Mouse (Mus musculus) hindbrain, postnatal 0 days (tissue): ENCODE measurements at regions not wholly inside any gene's neighbourhood (a gene's known extent, or its start where the extent isn't known, plus 50 kb on each side); places are given as distances from the start of the nearest gene placed in this dataset. TPM values are rescaled to one million over a fixed set of nuclear protein-coding genes. Genes with fewer than 3 reads are reported as not detected.

Experiments
- ATAC-seq: fragments of 200-750 bp; cut with Nextera tagmentation; 2 replicates; pipeline ENCODE4 v1.8.0; 2017; ENCODE audit warnings: mild to moderate bottlenecking, moderate TSS enrichment, moderate library complexity
- DNase-seq: peaks from one replicate; pipeline ENCODE4 v3.0.0-alpha.2; 2015; ENCODE audit warnings: low spot score
- H3K27ac ChIP-seq: fragments of 300-500 bp; sonication (generic); 2 replicates; pipeline ENCODE4 v1.5.1; 2014; ENCODE audit warnings: mild to moderate bottlenecking
- H3K27me3 ChIP-seq: fragments of 300-500 bp; sonication (generic); 2 replicates; pipeline ENCODE4 v1.6.1; 2014; ENCODE audit warnings: low read length, mixed read lengths; ENCODE audit not compliant: insufficient read depth
- H3K36me3 ChIP-seq: fragments of 300-500 bp; sonication (generic); 2 replicates; pipeline ENCODE4 v1.6.1; 2014; ENCODE audit warnings: low read length, mixed read lengths; ENCODE audit not compliant: insufficient read depth
- H3K4me1 ChIP-seq: fragments of 300-500 bp; sonication (generic); 2 replicates; pipeline ENCODE4 v1.6.1; 2014; ENCODE audit warnings: antibody characterized with exemption, low read length, mixed read lengths; ENCODE audit not compliant: insufficient read depth
- H3K4me2 ChIP-seq: fragments of 300-500 bp; sonication (generic); 2 replicates; pipeline ENCODE4 v1.6.1; 2014; ENCODE audit warnings: low read depth, mild to moderate bottlenecking, low read length, moderate library complexity, mixed read lengths
- H3K4me3 ChIP-seq: fragments of 300-500 bp; sonication (generic); 2 replicates; pipeline ENCODE4 v1.5.1; 2014; ENCODE audit warnings: low read length
- H3K9ac ChIP-seq: fragments of 300-500 bp; sonication (generic); replicated peaks from 2 replicates; pipeline ENCODE4 v1.6.1; 2014; ENCODE audit warnings: mild to moderate bottlenecking, low read length, moderate library complexity, mixed read lengths
- H3K9me3 ChIP-seq: fragments of 300-500 bp; sonication (generic); 2 replicates; pipeline ENCODE4 v1.6.1; 2016; ENCODE audit warnings: low read length, mixed read lengths
- CTCF ChIP-seq: IDR thresholded peaks from 2 replicates; pipeline ENCODE4 v1.5.1; 2016; ENCODE audit warnings: antibody characterized with exemption, control low read depth, low read depth
- WGBS: fragments of 180-500 bp; shearing (Covaris S2); extraction: QIAGEN DNeasy Blood & Tissue Kit; methylation state at CpG from one replicate; pipeline ENCODE4 v1.1.7; 2014; 5-methylcytosine and 5-hydroxymethylcytosine counted together
- microRNA counts: library from miRNA; unstranded; fragments of <30 nt; microRNA quantifications from one replicate; lab custom pipeline; 2015
- microRNA-seq, 2 experiments: library from miRNA; unstranded; fragments of <30 nt; microRNA quantifications; one replicate each; pipeline ENCODE4; 2016

DNA sequence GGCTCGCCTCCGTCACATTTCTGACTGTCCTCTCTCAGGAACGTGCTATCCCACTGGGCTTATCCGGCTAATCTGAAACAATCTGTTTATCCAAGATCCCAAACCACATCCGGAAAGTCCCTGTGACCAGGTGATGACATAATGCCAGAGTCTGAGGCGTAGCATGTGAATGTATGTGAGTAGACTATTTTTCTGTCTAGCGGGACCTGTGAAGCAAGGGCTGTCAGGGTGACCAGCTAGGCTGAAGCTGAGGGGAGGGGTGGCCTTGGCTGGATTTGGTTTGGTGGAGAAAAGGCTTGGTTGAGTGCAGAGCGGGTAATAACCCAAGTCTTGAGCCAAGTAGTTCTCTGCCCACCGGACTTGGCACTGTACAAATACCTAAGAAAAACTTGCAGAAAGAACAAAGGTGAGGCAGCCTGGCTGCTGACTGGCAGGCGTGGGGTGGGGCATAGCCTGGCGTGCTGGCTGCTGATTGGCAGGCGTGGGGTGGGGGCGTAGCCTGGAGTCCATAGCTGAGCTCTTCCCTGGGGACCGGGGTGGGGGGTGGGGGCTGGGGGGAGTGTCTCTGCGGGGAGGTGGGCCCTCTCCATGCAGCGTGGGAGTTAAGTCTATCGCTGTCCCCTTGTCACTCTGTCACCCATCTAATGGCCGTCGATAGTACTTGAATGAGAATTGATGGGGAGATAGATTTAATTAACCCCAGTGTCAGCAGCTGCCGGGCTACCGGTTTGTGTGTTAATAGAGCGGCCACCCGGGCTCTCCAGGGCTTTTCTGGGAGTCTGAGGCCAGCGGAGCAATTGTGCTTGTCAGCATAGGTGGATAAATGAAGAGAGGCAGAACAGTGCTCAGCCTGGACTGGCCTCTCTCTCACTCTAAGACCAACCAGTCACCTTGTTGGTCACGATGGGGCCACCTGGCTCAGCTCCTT, 54.2 kb upstream of the Unc5b start:
- Histone ChIP-seq H3K9me3 (no peaks in the 10 kb centered on the region), H3K27me3 (no peaks in the 10 kb centered on the region), H3K4me3 (no peak overlapping the region), H3K36me3 (no peaks in the 10 kb centered on the region), H3K4me2 (peak overlapping the region; percentile 23; the same call in 1 of the 2 replicates), H3K27ac (no peak overlapping the region), H3K9ac (no peak overlapping the region), H3K4me1 (no peaks in the 10 kb centered on the region)
- WGBS, result 23% methylated on average over 24 of the region's 25 CpGs
- ATAC-seq (peak; percentile 75), DNase-seq (peak; percentile 57)
- no peak for TF ChIP-seq CTCF

DNA sequence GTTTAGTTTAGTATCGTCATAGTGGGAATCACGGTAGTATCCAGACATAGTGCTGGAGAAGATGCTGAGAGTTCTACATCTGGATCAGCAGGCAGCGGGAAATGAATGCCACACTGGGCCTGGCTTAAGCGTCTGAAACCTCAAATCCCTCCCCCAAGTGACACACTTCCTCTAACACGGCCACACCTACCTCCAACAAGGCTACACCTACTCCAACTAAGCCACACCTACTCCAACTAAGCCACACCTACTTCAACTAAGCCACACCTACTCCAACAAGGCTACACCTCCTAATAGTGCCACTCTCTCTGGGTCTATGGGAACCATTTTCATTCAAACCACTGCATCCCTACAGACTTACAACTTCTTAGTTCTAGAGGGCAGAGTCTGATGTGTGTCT, 53.4 kb upstream of the Unc5b start:
- Histone ChIP-seq H3K4me3 (no peak overlapping the region), H3K9ac (no peak overlapping the region), H3K4me2 (no peak overlapping the region), H3K9me3 (no peaks in the 10 kb centered on the region), H3K27me3 (no peaks in the 10 kb centered on the region), H3K36me3 (no peaks in the 10 kb centered on the region), H3K27ac (no peak overlapping the region), H3K4me1 (no peaks in the 10 kb centered on the region)
- 95% methylated on average over 5 of the region's 5 CpGs for WGBS
- no peak for TF ChIP-seq CTCF
- ATAC-seq (no peak), DNase-seq (no peak)

MicroRNAs in the stretch of these regions (microRNA counts, 519-probe panel; counts per million panel counts)
- not detected for microRNA mmu-miR-466j (lab: Ali Mortazavi, UCI)

Small RNA genes lying in the stretch of these regions (microRNA-seq; reads per million reads assigned to microRNA genes)
- gene Mir466j, result 0 reads per million in 2 experiments
- 0 reads per million in 2 experiments for gene Mir6408
